Mouse (Mus musculus) bone marrow macrophage, adult 2 months (primary cell): ENCODE data around the gene Pon3. TPM values are rescaled to one million over a fixed set of nuclear protein-coding genes. Genes with fewer than 3 reads are reported as not detected.

Experiments used
- H3K27ac ChIP-seq: 2 replicates; pipeline ENCODE4 v1.5.1; 2012; ENCODE audit warnings: low read depth, low read length; ENCODE audit not compliant: insufficient read depth
- H3K4me1 ChIP-seq: 2 replicates; pipeline ENCODE4 v1.6.1; 2012; ENCODE audit warnings: low read length; ENCODE audit not compliant: control insufficient read depth, insufficient read depth
- H3K4me3 ChIP-seq: 2 replicates; pipeline ENCODE4 v1.5.1; 2012; ENCODE audit warnings: mild to moderate bottlenecking, low read length, moderate library complexity; ENCODE audit not compliant: insufficient read depth
- CTCF ChIP-seq: IDR thresholded peaks from 2 replicates; pipeline ENCODE4 v1.5.1; 2012; ENCODE audit warnings: low read depth, mild to moderate bottlenecking, low read length, moderate library complexity
- POLR2A ChIP-seq: IDR thresholded peaks from 2 replicates; pipeline ENCODE4 v1.6.1; 2012; ENCODE audit warnings: mild to moderate bottlenecking, low read depth, low read length, borderline replicate concordance
- polyA plus RNA-seq: library from polyadenylated mRNA; stranded (reverse); fragments of >200 nt; gene quantifications from 2 replicates; pipeline ENCODE4 v1.2.4, GENCODE M21; 2012; ENCODE audit not compliant: missing spikeins, insufficient read depth, insufficient read length

Gene Pon3
- polyA plus RNA-seq = 40.1 and 41.0 TPM in 2 replicates

DNA sequence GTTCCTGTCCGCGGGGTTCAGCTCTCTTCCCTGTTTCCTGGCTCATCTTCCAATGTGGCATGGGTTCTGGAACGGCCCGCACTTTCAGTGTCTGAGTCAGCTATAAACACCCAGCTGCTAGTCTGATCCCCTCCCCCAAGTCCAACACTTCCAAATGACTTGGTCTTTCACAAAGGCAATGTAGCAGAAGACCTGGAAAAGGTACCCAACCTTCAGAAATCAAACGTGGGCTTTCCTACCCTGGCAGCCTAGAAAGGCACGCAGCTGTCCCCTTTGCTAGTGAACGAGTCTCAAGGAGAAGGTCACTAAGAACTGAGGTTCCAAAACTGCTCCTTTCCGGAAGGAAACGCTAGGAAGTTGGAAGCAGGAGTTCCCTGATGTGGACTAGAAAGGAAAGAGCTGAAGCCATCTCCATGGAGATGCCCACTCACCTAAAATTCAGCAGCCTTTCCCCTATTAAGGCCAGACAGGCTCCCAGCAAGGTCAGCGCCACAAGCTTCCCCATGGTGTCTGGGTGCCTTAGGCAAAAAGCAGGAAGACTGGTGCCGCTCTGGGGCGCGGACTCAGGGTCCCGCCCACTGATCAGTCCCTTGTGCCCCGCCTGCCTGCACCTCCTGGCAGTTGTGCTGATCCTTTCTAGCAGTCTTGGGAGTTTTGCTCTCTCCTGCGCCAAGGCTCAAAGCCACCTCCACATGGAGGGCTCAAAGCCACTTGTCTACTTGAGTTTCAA, at the start of gene Pon3:
Pon3 (minus strand) TSS at position 565 of the 730 bp plus-strand sequence.
- peak within 1 kb of the TSS; percentile 71 for H3K4me3 ChIP-seq
- peaks cover 7% of the 10 kb centered on the region for H3K4me1 ChIP-seq
- TF ChIP-seq POLR2A (peak; percentile 63; the same call in 1 of the 2 replicates), CTCF (no peak)
- peak within 1 kb of the TSS; percentile 66 for H3K27ac ChIP-seq

DNA sequence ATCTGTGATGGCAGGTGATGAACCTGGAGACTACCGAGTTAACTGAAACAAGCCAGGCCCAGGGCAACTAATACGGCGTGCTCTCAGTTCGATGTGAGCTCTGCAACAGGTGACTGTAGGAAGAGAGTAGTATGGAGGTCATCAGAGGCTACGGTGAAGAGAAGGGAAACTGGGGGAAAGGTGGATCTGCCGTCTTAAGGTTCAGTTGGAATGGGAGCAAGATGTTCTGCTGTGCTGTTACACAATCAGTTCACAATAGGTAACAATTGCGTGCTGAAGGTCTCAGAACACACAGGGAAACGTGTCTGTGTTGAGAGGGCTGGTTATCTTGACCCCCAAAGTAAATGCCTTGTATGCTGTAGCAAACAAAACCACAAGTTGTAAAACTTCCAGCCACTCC, 48.9 kb upstream of the Pon3 start:
- TF ChIP-seq POLR2A (no peak), CTCF (no peak)
- H3K4me3 ChIP-seq = no peak overlapping the region
- no peak overlapping the region for H3K27ac ChIP-seq
- 0 out of 2 replicates have a peak, but pooled peaks cover 4% of the 10 kb centered on the region for H3K4me1 ChIP-seq

DNA sequence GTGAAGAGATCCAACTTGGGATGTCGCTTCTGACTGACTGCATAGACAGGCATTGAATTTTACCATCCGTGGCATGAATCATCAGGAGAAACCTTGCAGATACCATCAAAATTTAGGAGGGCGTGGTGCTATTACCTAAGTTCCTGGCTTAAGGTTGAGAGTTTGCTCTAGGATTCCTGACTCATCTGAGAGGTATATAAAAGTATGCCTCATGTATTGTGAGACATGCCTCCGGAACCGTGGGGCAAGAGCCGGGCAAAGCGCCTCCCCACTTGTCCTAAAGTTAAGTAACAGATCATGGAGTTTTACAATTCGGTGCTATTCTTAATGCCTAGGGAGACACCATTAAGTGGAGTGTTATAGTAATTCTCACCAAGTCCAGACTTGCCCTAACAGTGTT, 44.5 kb upstream of the Pon3 start:
- no peak overlapping the region for H3K4me3 ChIP-seq
- peaks cover 10% of the 10 kb centered on the region for H3K4me1 ChIP-seq
- H3K27ac ChIP-seq = no peak overlapping the region
- TF ChIP-seq POLR2A (no peak), CTCF (no peak)

DNA sequence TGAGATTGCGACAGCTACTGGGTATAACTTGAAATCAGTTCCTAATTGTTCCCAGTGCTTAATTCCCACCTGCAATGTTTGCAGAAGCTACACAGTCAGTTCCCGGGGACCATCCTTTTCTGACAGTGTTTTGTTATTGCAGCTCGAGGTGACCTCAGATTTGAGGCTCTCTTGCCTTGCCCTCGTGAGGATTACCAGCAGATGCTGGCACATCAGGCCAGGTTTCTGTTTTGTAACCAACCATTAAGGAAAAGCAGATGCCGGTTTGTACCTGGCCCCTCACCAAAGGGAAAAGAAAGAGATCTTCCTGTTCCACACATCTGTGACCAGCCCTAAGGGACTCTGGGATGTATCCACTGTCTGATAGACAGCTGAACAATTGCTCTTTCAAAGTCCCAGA, 43.5 kb upstream of the Pon3 start:
- Histone ChIP-seq H3K4me1 (peaks cover 15% of the 10 kb centered on the region), H3K4me3 (no peak overlapping the region), H3K27ac (no peak overlapping the region)
- TF ChIP-seq POLR2A = no peak
- no peak for TF ChIP-seq CTCF

DNA sequence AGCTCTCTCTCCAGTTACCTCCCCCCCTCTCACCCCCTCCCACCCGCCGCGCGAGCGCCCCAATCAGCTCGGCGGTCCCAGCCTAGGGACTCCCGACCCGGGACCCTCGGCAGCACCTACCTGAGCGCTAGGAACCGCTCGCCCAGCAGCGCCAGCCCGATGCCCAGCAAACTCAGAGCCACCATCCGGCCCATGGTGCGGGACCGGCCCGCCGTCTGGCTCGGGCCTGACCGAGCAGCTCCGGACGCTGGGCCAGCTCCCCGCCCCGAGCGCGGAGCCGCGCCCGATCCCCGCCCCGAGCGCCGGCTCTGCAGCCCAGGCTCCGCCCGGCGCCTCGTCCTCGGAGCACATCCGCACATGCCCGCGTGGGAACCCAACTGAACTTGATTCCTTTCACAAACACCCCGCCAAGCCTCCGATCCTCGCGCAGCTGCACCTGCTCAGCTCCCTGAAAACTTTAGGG, 42.0 kb upstream of the Pon3 start, which contains the start of gene Pon2:
Pon2 (minus strand) TSS at position 364 of the 463 bp plus-strand sequence.
- Histone ChIP-seq H3K4me1 (peaks cover 15% of the 10 kb centered on the region), H3K27ac (peak within 1 kb of the TSS; percentile 84)

DNA sequence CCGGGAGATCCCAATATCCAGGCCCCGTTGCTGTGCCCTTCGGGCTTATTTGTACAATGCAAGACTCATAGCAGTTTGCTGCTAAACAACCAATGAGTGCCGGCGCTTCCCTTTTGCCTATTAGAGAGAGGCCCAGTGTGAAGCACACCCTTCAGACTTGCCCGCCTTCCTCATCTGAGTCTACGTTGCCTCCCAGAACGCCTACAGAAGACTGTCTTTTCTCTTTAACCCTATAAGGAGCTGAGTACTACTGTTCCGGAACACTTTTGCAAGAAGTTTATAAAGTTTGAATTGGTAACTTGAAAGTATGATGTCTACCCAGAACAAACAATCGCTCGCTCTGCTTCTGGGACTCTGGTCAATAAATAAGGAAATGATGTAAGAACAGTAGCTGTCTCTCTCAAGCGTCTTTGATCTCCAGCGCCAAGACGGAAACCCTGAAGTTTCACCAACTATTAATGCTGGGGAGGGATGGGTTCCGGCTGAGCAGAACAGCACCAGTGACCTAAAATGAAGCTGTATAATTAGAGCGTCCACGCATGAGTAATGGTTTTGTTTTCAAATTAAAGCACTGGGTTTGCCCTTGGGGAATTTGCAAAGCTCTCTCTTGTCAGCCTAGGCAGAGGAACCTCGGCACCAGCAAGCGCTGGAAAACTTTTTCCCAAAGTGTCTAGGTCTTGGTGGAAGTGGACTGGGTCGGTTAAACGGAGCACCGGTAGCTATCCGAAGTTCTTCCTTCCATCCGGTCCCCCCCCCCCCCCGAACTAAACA, 41.4 kb upstream of the Pon3 start:
- no peak for TF ChIP-seq CTCF
- no peak for TF ChIP-seq POLR2A
- Histone ChIP-seq H3K4me1 (peaks cover 19% of the 10 kb centered on the region), H3K27ac (peak overlapping the region; percentile 84), H3K4me3 (peak overlapping the region; percentile 92)

More for the DNA sequence above, 42.0 kb upstream of the Pon3 start, which contains the start of gene Pon2:
- H3K4me3 ChIP-seq = peak within 1 kb of the TSS; percentile 92
- TF ChIP-seq CTCF = no peak
- no peak for TF ChIP-seq POLR2A

DNA sequence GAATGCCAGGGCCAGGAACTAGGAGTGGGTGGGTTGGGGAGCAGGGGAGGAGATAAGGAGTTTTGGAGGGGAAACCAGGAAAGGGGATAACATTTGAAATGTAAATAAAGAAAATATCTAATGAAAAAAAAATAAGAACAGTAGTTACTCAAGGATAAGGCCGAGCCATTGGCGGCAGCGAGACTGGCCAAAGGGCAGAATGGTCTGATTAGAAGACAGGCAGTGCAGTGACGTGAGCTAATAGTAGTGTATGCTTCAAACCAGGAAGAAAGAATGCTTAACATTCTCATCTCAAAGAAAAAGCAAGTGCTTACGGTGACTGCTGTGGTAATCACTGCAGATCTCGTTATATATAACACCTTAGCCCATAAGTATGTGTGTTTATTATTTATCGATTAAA, 40.0 kb upstream of the Pon3 start:
- Histone ChIP-seq H3K27ac (no peak overlapping the region), H3K4me3 (peak overlapping the region; percentile 92; the same call in 1 of the 2 replicates), H3K4me1 (peaks cover 31% of the 10 kb centered on the region)
- no peak for TF ChIP-seq POLR2A
- no peak for TF ChIP-seq CTCF

DNA sequence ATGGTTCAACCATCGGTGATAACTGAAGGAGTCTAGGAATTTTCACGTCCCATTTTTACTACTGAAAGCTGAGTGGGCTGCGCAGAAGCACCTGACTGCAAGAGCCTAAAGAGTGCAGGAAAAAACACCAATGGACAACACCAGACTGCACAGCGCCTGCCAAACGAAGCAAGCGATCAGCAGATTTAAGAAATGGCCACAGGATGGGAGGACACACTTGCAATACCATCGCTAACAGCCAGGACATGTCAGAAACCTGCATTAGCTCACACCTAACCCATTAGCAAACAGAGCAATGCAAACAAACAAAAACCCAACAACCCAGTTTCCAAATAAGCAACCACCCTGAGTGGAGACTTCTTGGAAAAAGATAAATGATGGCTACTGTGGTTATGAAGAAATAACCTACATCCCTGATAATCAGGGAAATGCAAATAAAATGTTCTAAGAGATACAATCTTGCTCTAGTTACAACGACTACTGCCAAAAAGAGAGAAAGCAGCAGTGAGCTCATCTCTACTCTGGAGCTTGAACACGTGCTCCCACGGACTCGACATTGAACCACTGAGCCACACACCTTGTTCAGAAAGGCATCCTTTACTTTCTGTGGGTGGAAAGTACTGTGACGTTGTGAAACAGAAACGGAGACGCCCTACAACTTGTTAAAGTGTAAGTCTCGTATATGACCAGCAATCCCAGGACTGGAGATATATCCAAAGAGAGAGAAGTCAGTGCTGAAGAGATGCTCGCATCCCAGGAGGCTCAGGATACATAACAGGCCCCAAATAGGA, 38.8 kb upstream of the Pon3 start:
- Histone ChIP-seq H3K4me3 (no peak overlapping the region), H3K27ac (no peak overlapping the region), H3K4me1 (peaks cover 33% of the 10 kb centered on the region)
- TF ChIP-seq POLR2A = no peak
- TF ChIP-seq CTCF = no peak

DNA sequence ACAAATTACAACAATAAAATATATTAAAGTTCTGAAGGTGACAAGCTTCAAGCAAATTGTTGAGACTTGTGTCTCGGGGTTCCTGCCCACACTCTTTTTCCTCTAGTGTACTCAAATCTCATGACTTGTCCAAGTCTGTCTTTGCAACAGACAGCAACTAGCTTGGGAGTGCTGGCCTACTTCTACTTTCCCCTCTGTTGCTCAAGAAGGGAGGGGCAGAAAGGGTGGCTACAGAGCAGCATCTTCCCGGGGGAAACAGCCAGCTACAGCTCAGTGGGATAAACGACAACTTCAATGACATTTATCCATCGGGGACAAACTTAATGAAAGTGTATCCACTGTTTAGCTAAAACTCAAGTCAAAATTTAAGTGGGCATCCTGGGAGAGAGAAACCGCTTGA, 36.8 kb upstream of the Pon3 start:
- no peak for TF ChIP-seq POLR2A
- no peak for TF ChIP-seq CTCF
- Histone ChIP-seq H3K4me1 (peaks cover 31% of the 10 kb centered on the region), H3K27ac (no peak overlapping the region), H3K4me3 (no peak overlapping the region)

DNA sequence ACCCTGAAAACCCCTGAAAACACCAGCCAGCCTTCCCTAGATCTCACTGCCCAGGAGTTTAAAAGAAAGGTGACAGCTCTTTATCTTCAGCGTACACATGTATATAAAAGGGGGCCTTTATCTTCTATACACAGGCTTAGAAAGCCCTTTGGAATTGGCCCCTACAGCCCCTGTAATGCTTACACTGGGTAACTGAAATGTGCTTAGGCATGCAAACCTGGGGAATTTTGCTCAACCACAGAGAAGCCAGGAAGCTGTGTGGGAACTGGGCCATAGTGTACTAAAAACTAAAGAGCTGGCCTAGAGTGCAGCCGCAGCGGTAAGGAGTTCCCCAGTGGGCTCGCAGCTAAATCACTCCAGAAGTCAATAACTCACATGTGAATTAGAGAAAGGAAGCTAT, 35.4 kb upstream of the Pon3 start:
- Histone ChIP-seq H3K4me1 (peaks cover 28% of the 10 kb centered on the region), H3K4me3 (no peak overlapping the region), H3K27ac (no peak overlapping the region)
- TF ChIP-seq POLR2A (no peak), CTCF (no peak)
